Mouse (Mus musculus) G1E (cell line): ENCODE results near the gene Phf6.

Experiments
- CTCF ChIP-seq: IDR thresholded peaks from 2 replicates; pipeline ENCODE4 v1.5.1; 2012; ENCODE audit warnings: low read depth, low read length, inconsistent platforms, mixed read lengths
- POLR2AphosphoS5 ChIP-seq: IDR thresholded peaks from 2 replicates; pipeline ENCODE4 v1.6.1; 2012; ENCODE audit warnings: low read depth, low read length, inconsistent platforms; ENCODE audit not compliant: insufficient replicate concordance
- TAL1 ChIP-seq: conservative IDR thresholded peaks from 2 replicates; pipeline ENCODE4 v1.6.1; 2012; ENCODE audit warnings: low read depth, low read length, inconsistent platforms, mixed read lengths

GRCm38 (mm10) chrX:52981378-52981777, 69.3 kb downstream of the Phf6 start:
- no peak for TF ChIP-seq CTCF
- TF ChIP-seq TAL1, result no peak
- TF ChIP-seq POLR2AphosphoS5, result no peak
